Mouse (Mus musculus) liver, embryonic 14.5 days (tissue): ENCODE results near the gene Cela2a. TPM values are rescaled to one million over a fixed set of nuclear protein-coding genes. Genes with fewer than 3 reads are reported as not detected.

Experiments used
- ATAC-seq: fragments of 200-750 bp; cut with Nextera tagmentation; 2 replicates; pipeline ENCODE4 v1.8.0; 2017; ENCODE audit warnings: moderate number of reproducible peaks, mild to moderate bottlenecking, moderate library complexity; ENCODE audit not compliant: insufficient read depth
- DNase-seq, 3 experiments: peaks; one replicate each; pipeline ENCODE4 v3.0.0-alpha.2; 2012 to 2013; ENCODE audit warnings: low read depth in 3 of 3, low spot score in 3 of 3
- H3K27ac ChIP-seq: fragments of 300-500 bp; sonication (generic); 2 replicates; pipeline ENCODE4 v1.5.1; 2014; ENCODE audit warnings: moderate library complexity, mild to moderate bottlenecking, control low read depth, inconsistent platforms
- H3K27me3 ChIP-seq: fragments of 300-500 bp; sonication (generic); 2 replicates; pipeline ENCODE4 v1.6.1; 2014; ENCODE audit warnings: mild to moderate bottlenecking, low read length, moderate library complexity; ENCODE audit not compliant: control insufficient read depth, insufficient read depth
- H3K36me3 ChIP-seq: fragments of 300-500 bp; sonication (generic); replicated peaks from 2 replicates; pipeline ENCODE4 v1.6.1; 2014; ENCODE audit warnings: low read depth; ENCODE audit not compliant: control insufficient read depth, insufficient read depth
- H3K4me1 ChIP-seq, 2 experiments: fragments of 200-500 bp in 1 of 2; fragments of 300-500 bp in 1 of 2; sonication (generic) in 1 of 2; replicated peaks; 2 replicates each; pipeline ENCODE4 v1.6.1; 2012 to 2014; ENCODE audit warnings: antibody characterized with exemption in 1 of 2, inconsistent platforms in 1 of 2, low read length in 1 of 2; ENCODE audit not compliant: control insufficient read depth in 2 of 2, insufficient read depth in 2 of 2
- H3K4me2 ChIP-seq: fragments of 300-500 bp; sonication (generic); 2 replicates; pipeline ENCODE4 v1.6.1; 2014; ENCODE audit warnings: low read depth, mild to moderate bottlenecking, control low read depth, moderate library complexity
- H3K4me3 ChIP-seq, 2 experiments: fragments of 200-500 bp in 1 of 2; fragments of 300-500 bp in 1 of 2; sonication (generic) in 1 of 2; 2 replicates each; pipeline ENCODE4 v1.5.1; 2012 to 2014; ENCODE audit warnings: low read depth in 2 of 2, low read length in 2 of 2, mild to moderate bottlenecking in 2 of 2, control low read depth in 1 of 2, inconsistent platforms in 1 of 2, moderate library complexity in 1 of 2; ENCODE audit not compliant: insufficient read depth in 1 of 2
- H3K9ac ChIP-seq: fragments of 300-500 bp; sonication (generic); replicated peaks from 2 replicates; pipeline ENCODE4 v1.6.1; 2014; ENCODE audit warnings: mild to moderate bottlenecking, control low read depth, moderate library complexity
- H3K9me3 ChIP-seq: fragments of 300-500 bp; sonication (generic); 2 replicates; pipeline ENCODE4 v1.6.1; 2016; ENCODE audit warnings: low read length, mixed read lengths; ENCODE audit not compliant: control insufficient read depth
- CTCF ChIP-seq: IDR thresholded peaks from 2 replicates; pipeline ENCODE4 v1.5.1; 2016; ENCODE audit warnings: antibody characterized with exemption, low read depth, control low read depth
- EP300 ChIP-seq: IDR thresholded peaks from 2 replicates; pipeline ENCODE4 v1.6.1; 2016; ENCODE audit warnings: antibody characterized with exemption, low read depth
- WGBS: fragments of 180-500 bp; shearing (Covaris S2); extraction: QIAGEN DNeasy Blood & Tissue Kit; methylation state at CpG from one replicate; pipeline ENCODE4 v1.1.7; 2014; ENCODE audit not compliant: insufficient replicate concordance; 5-methylcytosine and 5-hydroxymethylcytosine counted together
- polyA plus RNA-seq, 2 experiments: library from polyadenylated mRNA; depleted of rRNA in 1 of 2; stranded (reverse) in 1 of 2; unstranded in 1 of 2; fragments of >200 nt; fragmentation: Nextera tagmentation in 1 of 2; extraction: Ambion mirVana in 1 of 2; gene quantifications; 2 replicates each; pipeline versions ENCODE4 v1.2.1 to v1.2.3; 2012 to 2014

Gene Cela2a
- polyA plus RNA-seq, 2 experiments, result not detected

DNA sequence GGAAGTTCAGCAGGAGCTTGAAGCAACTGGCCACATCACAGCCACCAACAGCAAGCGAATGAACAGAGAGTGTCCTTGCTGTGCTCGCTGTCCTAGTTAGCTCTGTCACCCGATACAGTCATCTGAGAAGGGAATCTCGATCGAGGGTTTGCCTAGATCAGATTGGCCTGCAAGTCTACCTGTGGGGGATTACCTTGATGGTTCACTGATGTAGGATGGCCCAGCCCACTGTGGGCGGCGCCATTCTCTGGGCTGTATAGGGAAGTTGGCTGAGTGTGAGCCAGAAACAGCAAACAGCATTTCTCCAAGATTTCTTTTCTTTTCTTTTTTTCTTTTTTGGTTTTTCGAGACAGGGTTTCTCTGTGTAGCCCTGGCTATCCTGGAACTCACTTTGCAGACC lies 38.5 kb upstream of the Cela2a start:
- no peak for ATAC-seq
- Histone ChIP-seq H3K9ac (no peak overlapping the region), H3K4me2 (no peak overlapping the region), H3K27ac (no peak overlapping the region), H3K27me3 (no peaks in the 10 kb centered on the region), H3K36me3 (peaks cover 10% of the 10 kb centered on the region), H3K9me3 (no peaks in the 10 kb centered on the region), H3K4me1 (no peaks in the 10 kb centered on the region), H3K4me3 (no peak overlapping the region)
- no peak for DNase-seq
- TF ChIP-seq EP300 (no peak), CTCF (no peak)
- WGBS, result 84% methylated on average over 8 of the region's 8 CpGs

- Histone ChIP-seq H3K9ac (no peak overlapping the region), H3K4me1 (no peaks in the 10 kb centered on the region), H3K36me3 (peaks cover 10% of the 10 kb centered on the region), H3K4me3 (no peak overlapping the region), H3K9me3 (no peaks in the 10 kb centered on the region), H3K27ac (no peak overlapping the region), H3K27me3 (no peaks in the 10 kb centered on the region), H3K4me2 (no peak overlapping the region)
- DNase-seq (no peak), ATAC-seq (no peak)
- WGBS, result 78% methylated on average over 7 of the region's 7 CpGs
- TF ChIP-seq CTCF (no peak), EP300 (no peak)
Observed at GRCm38 (mm10) chr4:141863726-141864280, 37.8 kb upstream of the Cela2a start.

DNA sequence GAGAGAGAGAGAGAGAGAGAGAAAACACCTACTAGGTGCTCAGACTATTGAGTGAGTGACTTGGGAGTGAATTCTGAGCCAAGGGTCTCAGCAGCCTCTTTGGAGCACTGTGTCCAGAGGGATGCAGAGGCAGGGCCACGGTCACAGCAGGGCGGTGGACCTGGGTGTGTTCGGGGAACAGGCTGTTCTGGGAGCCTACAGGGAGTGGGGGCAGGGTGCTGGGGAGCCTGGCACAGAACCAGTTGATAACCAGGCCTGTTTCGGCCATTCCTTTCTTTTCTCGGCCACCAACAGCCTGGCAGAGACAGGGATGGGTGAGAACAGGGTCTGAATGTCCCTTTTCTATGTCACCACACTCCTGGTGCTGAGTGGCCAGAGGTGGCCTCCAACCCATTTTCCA lies 36.9 kb upstream of the Cela2a start:
- H3K9ac ChIP-seq, result no peak overlapping the region
- no peak overlapping the region for H3K4me3 ChIP-seq
- H3K27ac ChIP-seq, result no peak overlapping the region
- 78% methylated on average over 5 of the region's 5 CpGs for WGBS
- TF ChIP-seq EP300 (no peak), CTCF (no peak)
- ATAC-seq (no peak), DNase-seq (no peak)
- no peak overlapping the region for H3K4me2 ChIP-seq
- no peaks in the 10 kb centered on the region for H3K9me3 ChIP-seq
- H3K27me3 ChIP-seq, result no peaks in the 10 kb centered on the region
- peaks cover 10% of the 10 kb centered on the region for H3K36me3 ChIP-seq
- no peaks in the 10 kb centered on the region for H3K4me1 ChIP-seq

DNA sequence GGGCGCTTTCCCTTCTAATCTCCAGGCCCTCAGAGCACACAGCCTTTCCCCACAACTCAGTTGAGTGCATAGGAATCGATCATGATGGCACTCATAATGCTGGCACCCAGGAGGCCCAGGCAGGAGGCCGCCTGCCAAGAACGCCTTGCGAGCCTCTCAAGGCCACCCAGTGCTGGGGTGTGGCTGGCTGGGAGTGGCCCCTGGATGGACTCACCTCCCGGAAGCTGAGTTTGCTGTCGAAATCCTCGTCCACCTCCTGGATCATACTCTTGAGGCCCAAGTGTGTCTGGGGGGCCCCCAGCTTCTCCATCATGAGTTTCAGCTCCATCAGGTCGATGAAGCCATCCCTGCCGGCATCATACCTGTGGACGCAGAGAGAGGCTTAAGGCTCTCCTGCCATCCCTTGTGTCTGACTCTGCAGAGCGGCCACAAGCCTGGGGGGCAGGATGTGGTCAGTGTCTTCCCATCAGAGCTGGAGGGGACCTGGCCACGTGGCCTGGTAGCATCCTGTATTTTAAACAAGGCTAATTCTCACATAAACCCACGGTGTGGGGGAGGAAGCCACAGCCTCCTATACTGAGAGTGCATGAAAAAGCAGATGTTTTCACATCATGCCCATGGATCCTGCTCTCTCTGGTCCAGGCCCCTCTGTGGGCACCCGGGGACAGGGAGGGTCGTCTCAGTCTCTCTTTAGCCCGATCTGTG lies 35.8 kb upstream of the Cela2a start:
- ATAC-seq (no peak), DNase-seq (no peak)
- no peak overlapping the region for H3K9ac ChIP-seq
- 70% methylated on average over 17 of the region's 17 CpGs for WGBS
- no peak overlapping the region for H3K27ac ChIP-seq
- no peak overlapping the region for H3K4me2 ChIP-seq
- H3K27me3 ChIP-seq, result no peaks in the 10 kb centered on the region
- TF ChIP-seq CTCF (no peak), EP300 (no peak)
- peaks cover 10% of the 10 kb centered on the region for H3K36me3 ChIP-seq
- H3K4me3 ChIP-seq, result no peak overlapping the region
- no peaks in the 10 kb centered on the region for H3K9me3 ChIP-seq
- no peaks in the 10 kb centered on the region for H3K4me1 ChIP-seq

GRCm38 (mm10) chr4:141860246-141860841 lies 34.4 kb upstream of the Cela2a start:
- H3K4me2 ChIP-seq, result no peak overlapping the region
- H3K27ac ChIP-seq, result no peak overlapping the region
- no peaks in the 10 kb centered on the region for H3K9me3 ChIP-seq
- peaks cover 10% of the 10 kb centered on the region for H3K36me3 ChIP-seq
- H3K4me3 ChIP-seq, result no peak overlapping the region
- H3K9ac ChIP-seq, result no peak overlapping the region
- 78% methylated on average over 19 of the region's 19 CpGs for WGBS
- no peaks in the 10 kb centered on the region for H3K4me1 ChIP-seq
- TF ChIP-seq EP300 (no peak), CTCF (no peak)
- DNase-seq (no peak), ATAC-seq (no peak)
- H3K27me3 ChIP-seq, result no peaks in the 10 kb centered on the region
